Mouse (Mus musculus): Measurements from ENCODE around the gene Zfp2.

DNA sequence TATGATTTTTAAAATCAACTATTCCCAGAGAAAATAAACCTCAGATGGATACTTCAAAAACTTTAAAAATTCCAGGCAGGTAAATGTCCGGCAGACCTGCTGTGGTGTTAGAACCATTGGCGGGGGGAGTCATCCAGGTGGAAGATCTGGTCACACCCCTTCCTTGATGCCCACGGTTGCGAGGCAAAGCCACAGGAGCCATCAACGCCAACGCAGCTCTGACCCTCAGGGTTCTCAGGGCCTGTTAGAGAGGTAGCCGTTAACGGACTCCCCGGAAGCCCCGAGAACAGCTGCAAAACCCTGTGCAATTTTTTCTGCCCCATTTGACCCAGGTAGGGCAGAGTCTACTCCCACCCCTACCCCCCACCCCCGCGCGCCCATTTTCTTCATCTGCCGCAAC, 27.5 kb upstream of the Zfp2 start, which contains the start of gene 4933414I15Rik:
- TF ChIP-seq CTCF (conservative IDR thresholded peaks at IDR 0.05 in 1 of 2, IDR thresholded peaks at IDR 0.05 in 1 of 2; ENCODE audit: low read depth in 2 of 2, low read length in 2 of 2) (no peak), SMC3 (IDR thresholded peaks at IDR 0.05; ENCODE audit: low read depth, low read length) (no peak)
